Mouse (Mus musculus) kidney, adult 18-20 months (tissue): ENCODE measurements around the gene Ptprz1.

ENCODE experiments used
- DNase-seq: peaks from one replicate; pipeline ENCODE4 v3.0.0; 2021

Ptprz1 gene

GRCm38 (mm10) chr6:22874781-22875613 is at the start of gene Ptprz1:
Gene Ptprz1 (plus strand): TSS chr6:22875502.
- DNase-seq = no peak

GRCm38 (mm10) chr6:22833637-22834036 is 41.7 kb upstream of the Ptprz1 start:
- no peak for DNase-seq

- no peak for DNase-seq
Observed at GRCm38 (mm10) chr6:22834100-22834970, 41.0 kb upstream of the Ptprz1 start.

GRCm38 (mm10) chr6:22875614-22876541 is 576 bp downstream of the Ptprz1 start:
- DNase-seq = no peak

- no peak for DNase-seq
Observed at GRCm38 (mm10) chr6:22887978-22888377, 12.7 kb downstream of the Ptprz1 start.

GRCm38 (mm10) chr6:22889333-22889732 is 14.0 kb downstream of the Ptprz1 start:
- DNase-seq = no peak

GRCm38 (mm10) chr6:22901983-22902382 is 26.7 kb downstream of the Ptprz1 start:
- DNase-seq = no peak

- no peak for DNase-seq
Observed at GRCm38 (mm10) chr6:22908510-22909256, 33.4 kb downstream of the Ptprz1 start.

GRCm38 (mm10) chr6:22909257-22909907 is 34.1 kb downstream of the Ptprz1 start:
- no peak for DNase-seq

GRCm38 (mm10) chr6:22909908-22910260 is 34.6 kb downstream of the Ptprz1 start:
- no peak for DNase-seq

GRCm38 (mm10) chr6:22922880-22923279 is 47.6 kb downstream of the Ptprz1 start:
- DNase-seq = no peak

GRCm38 (mm10) chr6:22932768-22933265 is 57.5 kb downstream of the Ptprz1 start:
- DNase-seq = no peak

- DNase-seq = no peak
Observed at GRCm38 (mm10) chr6:22937126-22937525, 61.8 kb downstream of the Ptprz1 start.

GRCm38 (mm10) chr6:22937526-22937925 is 62.2 kb downstream of the Ptprz1 start:
- no peak for DNase-seq

GRCm38 (mm10) chr6:22944191-22944590 is 68.9 kb downstream of the Ptprz1 start:
- DNase-seq = no peak

- no peak for DNase-seq
Observed at GRCm38 (mm10) chr6:22963374-22963773, 88.1 kb downstream of the Ptprz1 start.

- DNase-seq = no peak
Observed at GRCm38 (mm10) chr6:22968073-22968472, 92.8 kb downstream of the Ptprz1 start.

- DNase-seq = no peak
Observed at GRCm38 (mm10) chr6:22983769-22984519, 108.6 kb downstream of the Ptprz1 start.

- DNase-seq = no peak
Observed at GRCm38 (mm10) chr6:22984520-22985154, 109.3 kb downstream of the Ptprz1 start.

GRCm38 (mm10) chr6:23003152-23003551 is 127.8 kb downstream of the Ptprz1 start:
- DNase-seq = no peak
